Mouse (Mus musculus): ENCODE data around the gene Xpot. TPM values are rescaled to one million over a fixed set of nuclear protein-coding genes. Genes with fewer than 3 reads are reported as not detected.

The Xpot gene
- 32.9 and 35.1 TPM in 2 replicates for polyA plus RNA-seq (2015; fragmentation: Nextera tagmentation; extraction: Ambion mirVana)

- peak; percentile 98 for DNase-seq (ENCODE audit: low spot score)
Observed at GRCm38 (mm10) chr10:121626186-121626882, at the start of gene Xpot. Gene Xpot (minus strand): TSS chr10:121626332.

GRCm38 (mm10) chr10:121669103-121669502 lies 43.0 kb upstream of the Xpot start:
- DNase-seq (ENCODE audit: low spot score) = no peak

- DNase-seq (ENCODE audit: low spot score) = no peak
Observed at GRCm38 (mm10) chr10:121665631-121666145, 39.6 kb upstream of the Xpot start.

- no peak for DNase-seq (ENCODE audit: low spot score)
Observed at GRCm38 (mm10) chr10:121663599-121663998, 37.5 kb upstream of the Xpot start.

GRCm38 (mm10) chr10:121662711-121663110 lies 36.6 kb upstream of the Xpot start:
- no peak for DNase-seq (ENCODE audit: low spot score)

GRCm38 (mm10) chr10:121655907-121656306 lies 29.8 kb upstream of the Xpot start:
- no peak for DNase-seq (ENCODE audit: low spot score)

GRCm38 (mm10) chr10:121653079-121653478 lies 26.9 kb upstream of the Xpot start:
- DNase-seq (ENCODE audit: low spot score) = no peak

GRCm38 (mm10) chr10:121646294-121646693 lies 20.2 kb upstream of the Xpot start:
- DNase-seq (ENCODE audit: low spot score) = no peak

- no peak for DNase-seq (ENCODE audit: low spot score)
Observed at GRCm38 (mm10) chr10:121642054-121642947, 16.2 kb upstream of the Xpot start.

- DNase-seq (ENCODE audit: low spot score) = peak; percentile 8
Observed at GRCm38 (mm10) chr10:121641272-121642053, 15.3 kb upstream of the Xpot start, which contains the start of gene D930020B18Rik. Gene D930020B18Rik (plus strand): TSS chr10:121641588.

GRCm38 (mm10) chr10:121640944-121641271 lies 14.8 kb upstream of the Xpot start:
- no peak for DNase-seq (ENCODE audit: low spot score)

- peak; percentile 40 for DNase-seq (ENCODE audit: low spot score)
Observed at GRCm38 (mm10) chr10:121640150-121640930, 14.2 kb upstream of the Xpot start.

GRCm38 (mm10) chr10:121639573-121639972 lies 13.4 kb upstream of the Xpot start:
- DNase-seq (ENCODE audit: low spot score) = no peak

GRCm38 (mm10) chr10:121636276-121636675 lies 10.1 kb upstream of the Xpot start:
- DNase-seq (ENCODE audit: low spot score) = no peak

- DNase-seq (ENCODE audit: low spot score) = no peak
Observed at GRCm38 (mm10) chr10:121634159-121634558, 8.0 kb upstream of the Xpot start.

GRCm38 (mm10) chr10:121628561-121629040 lies 2.5 kb upstream of the Xpot start:
- peak; percentile 15 for DNase-seq (ENCODE audit: low spot score)

- DNase-seq (ENCODE audit: low spot score) = no peak
Observed at GRCm38 (mm10) chr10:121627216-121627852, 1.2 kb upstream of the Xpot start.

- DNase-seq (ENCODE audit: low spot score) = no peak
Observed at GRCm38 (mm10) chr10:121625407-121626185, 536 bp downstream of the Xpot start.

GRCm38 (mm10) chr10:121625006-121625405 lies 1.1 kb downstream of the Xpot start:
- no peak for DNase-seq (ENCODE audit: low spot score)

All from thymus, postnatal 0 days (tissue).